Mouse (Mus musculus): ENCODE measurements around the gene Syt12.

DNA sequence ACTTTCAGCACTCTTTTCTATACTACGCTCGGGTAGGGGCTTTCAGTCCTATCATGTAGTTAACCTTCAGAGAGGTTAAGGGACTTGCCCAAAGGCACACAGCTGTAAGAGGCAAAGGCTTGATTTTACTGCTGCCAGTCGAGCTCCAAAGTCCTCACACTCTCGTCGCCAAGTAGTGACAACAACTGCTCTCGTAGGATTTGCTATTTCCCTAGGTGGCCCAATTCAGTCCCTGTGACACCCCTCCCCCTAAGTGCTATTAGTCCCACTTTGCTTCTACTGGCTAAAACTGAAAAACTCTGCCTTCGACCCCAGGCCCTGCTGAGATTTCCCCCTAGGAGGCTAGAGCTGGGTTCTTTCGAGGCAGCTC is 38.5 kb downstream of the Syt12 start:
- no peak for TF ChIP-seq GATA1 (IDR thresholded peaks at IDR 0.05; ENCODE audit: borderline replicate concordance, low read length)
- TF ChIP-seq FLI1 (IDR thresholded peaks at IDR 0.05; ENCODE audit: low read length): no peak
